Comparison of ENCODE assay signal across 12 mouse cellular contexts in the genomic region with DNA sequence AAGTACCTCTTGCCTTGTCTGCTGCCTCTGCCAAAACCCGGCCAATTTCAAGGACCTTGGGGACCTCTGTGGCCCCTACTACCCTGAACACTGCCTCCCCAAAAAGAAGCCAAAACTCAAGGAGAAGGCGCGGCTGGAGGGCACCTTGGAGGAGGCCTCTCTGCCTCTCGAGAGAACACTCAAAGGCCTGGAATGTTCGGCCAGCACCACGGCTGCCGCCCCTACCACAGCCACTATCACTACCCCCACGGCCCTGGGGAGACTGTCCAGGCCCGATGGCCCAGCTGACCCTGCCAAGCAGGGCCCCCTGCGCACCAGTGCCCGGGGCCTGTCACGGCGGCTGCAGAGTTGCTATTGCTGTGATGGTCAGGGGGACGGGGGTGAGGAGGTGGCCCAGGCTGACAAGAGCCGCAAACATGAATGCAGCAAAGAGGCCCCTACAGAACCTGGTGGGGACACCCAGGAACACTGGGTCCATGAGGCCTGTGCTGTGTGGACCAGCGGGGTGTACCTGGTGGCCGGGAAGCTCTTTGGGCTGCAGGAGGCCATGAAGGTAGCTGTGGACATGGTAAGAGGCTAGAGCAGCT. TPM values are rescaled to one million over a fixed set of nuclear protein-coding genes. Genes with fewer than 3 reads are reported as not detected.
A peak's percentile ranks its signal among the peaks of the same experiment; 100 is the strongest.
DNase-seq lines count a peak whose midpoint lies in the region; ATAC-seq lines count a peak whose summit lies in the region.
"Had no signal": no experiment of that assay in that cellular context is flagged by ENCODE, and none has a peak within 500 bp of the region (broad histone marks: within the 10 kb centered on the region; RNA-seq: fewer than 3 reads in every experiment).

No protein-coding gene starts in this region.

- no peak overlapping the region for H3K9ac ChIP-seq in heart, embryonic 15.5 days
- H3K9ac ChIP-seq in intestine, embryonic 15.5 days, result no peak overlapping the region
- no peak overlapping the region for H3K9ac ChIP-seq in liver, embryonic 12.5 days
- H3K9ac ChIP-seq: hindbrain, embryonic 12.5 days; liver, embryonic 14.5 days had no signal

- H3K4me3 ChIP-seq in heart, embryonic 15.5 days, result no peak overlapping the region
- peak overlapping the region; percentile 16 for H3K4me3 ChIP-seq in megakaryocyte, embryonic 14.5 days (replicated peaks)
- no peak overlapping the region for H3K4me3 ChIP-seq in intestine, embryonic 15.5 days (replicated peaks)
- H3K4me3 ChIP-seq in liver, embryonic 12.5 days, result no peak overlapping the region
- H3K4me3 ChIP-seq: hindbrain, embryonic 12.5 days; myocyte had no signal

- intact Hi-C loops in heart, postnatal 25 days (cut with DNase I), result no loop called here

- peaks cover 4% of the 10 kb centered on the region; the same call in 1 of the 2 replicates for H3K9me3 ChIP-seq in heart, embryonic 15.5 days (replicated peaks)
- peaks cover 9% of the 10 kb centered on the region for H3K9me3 ChIP-seq in megakaryocyte, embryonic 14.5 days
- H3K9me3 ChIP-seq in intestine, embryonic 15.5 days, result no peaks in the 10 kb centered on the region
- H3K9me3 ChIP-seq in liver, embryonic 12.5 days (replicated peaks), result peaks cover 8% of the 10 kb centered on the region

- peak overlapping the region; percentile 28 for H3K27ac ChIP-seq in heart, embryonic 15.5 days
- 0 out of 2 replicates have a peak overlapping the region, but pooled peaks have one; percentile 19 for H3K27ac ChIP-seq in intestine, embryonic 15.5 days
- no peak overlapping the region for H3K27ac ChIP-seq in liver, embryonic 12.5 days
- H3K27ac ChIP-seq: liver, embryonic 14.5 days had no signal

- DNase-seq in heart, postnatal 25 days (ENCODE audit: low spot score), result no peak
- peak; percentile 60 for DNase-seq in lung, postnatal 36 days
- no peak for DNase-seq in thymus, postnatal 4 days
- DNase-seq: cerebellum, adult 9-11 months had no signal

- 80% methylated on average over 17 of the region's 17 CpGs for WGBS in heart, embryonic 15.5 days
- WGBS in intestine, embryonic 15.5 days, result 90% methylated on average over 17 of the region's 17 CpGs
- 84% methylated on average over 17 of the region's 17 CpGs for WGBS in liver, embryonic 12.5 days (ENCODE audit: insufficient replicate concordance)

- ATAC-seq in heart, embryonic 15.5 days (replicated peaks; ENCODE audit: insufficient number of reproducible peaks, insufficient read depth, low FRiP score, low read depth), result no peak
- no peak for ATAC-seq in megakaryocyte, adult 5-6 weeks (ENCODE audit: poor library complexity, severe bottlenecking)
- ATAC-seq in intestine, embryonic 15.5 days, result no peak
- no peak for ATAC-seq in liver, embryonic 12.5 days

- no peak overlapping the region for H3K4me2 ChIP-seq in heart, embryonic 15.5 days
- no peak overlapping the region for H3K4me2 ChIP-seq in intestine, embryonic 15.5 days (replicated peaks)
- no peak overlapping the region for H3K4me2 ChIP-seq in liver, embryonic 12.5 days
- H3K4me2 ChIP-seq: hindbrain, embryonic 12.5 days had no signal

- H3K4me1 ChIP-seq in heart, embryonic 15.5 days (replicated peaks), result peaks cover 41% of the 10 kb centered on the region
- H3K4me1 ChIP-seq in megakaryocyte, embryonic 14.5 days, result peaks cover 96% of the 10 kb centered on the region
- H3K4me1 ChIP-seq in intestine, embryonic 15.5 days (replicated peaks), result peaks cover 23% of the 10 kb centered on the region
- peaks cover 39% of the 10 kb centered on the region for H3K4me1 ChIP-seq in liver, embryonic 12.5 days

- no peaks in the 10 kb centered on the region for H3K27me3 ChIP-seq in heart, embryonic 15.5 days
- no peaks in the 10 kb centered on the region for H3K27me3 ChIP-seq in megakaryocyte, embryonic 14.5 days (replicated peaks)
- no peaks in the 10 kb centered on the region for H3K27me3 ChIP-seq in intestine, embryonic 15.5 days (replicated peaks)
- no peaks in the 10 kb centered on the region for H3K27me3 ChIP-seq in liver, embryonic 12.5 days (replicated peaks)
- H3K27me3 ChIP-seq: hindbrain, embryonic 12.5 days had no signal

- H3K36me3 ChIP-seq in heart, embryonic 15.5 days, result peaks cover 79% of the 10 kb centered on the region
- peaks cover 97% of the 10 kb centered on the region for H3K36me3 ChIP-seq in megakaryocyte, embryonic 14.5 days (replicated peaks; ENCODE audit: low read length)
- peaks cover 66% of the 10 kb centered on the region for H3K36me3 ChIP-seq in intestine, embryonic 15.5 days
- peaks cover 92% of the 10 kb centered on the region for H3K36me3 ChIP-seq in liver, embryonic 12.5 days

RNA-seq across cellular contexts. Expression of a gene that starts 32.2 kb away (rescaled TPM):
- 36.5 and 61.1 TPM in 2 replicates for polyA plus RNA-seq in heart, embryonic 15.5 days (2015; fragmentation: Nextera tagmentation; extraction: Ambion mirVana)
- 10 to 100 TPM; 30.7 to 38.3 TPM for total RNA-seq in heart, postnatal 25 days (2021)
- 138 and 188 TPM in 2 replicates for polyA plus RNA-seq in megakaryocyte, embryonic 14.5 days (2012; ENCODE audit: insufficient read depth, low replicate concordance)
- 27.5 and 37.3 TPM in 2 replicates for total RNA-seq in megakaryocyte, adult 5-6 weeks (2015)
- total RNA-seq in megakaryocyte, adult 5-6 weeks (2017), result 27.6 and 43.3 TPM in 2 replicates
- 89.5 and 108 TPM in 2 replicates for polyA plus RNA-seq in intestine, embryonic 15.5 days (2015; fragmentation: Nextera tagmentation; extraction: Ambion mirVana)
- polyA plus RNA-seq in liver, embryonic 12.5 days (2016; fragmentation: Nextera tagmentation; extraction: Ambion mirVana), result 45.7 and 50.9 TPM in 2 replicates
